Mouse (Mus musculus) forebrain, embryonic 14.5 days (tissue): ENCODE results near the gene Stk40. TPM values are rescaled to one million over a fixed set of nuclear protein-coding genes. Genes with fewer than 3 reads are reported as not detected.
A peak's percentile ranks its signal among the peaks of the same experiment; 100 is the strongest.

ENCODE experiments used
- ATAC-seq: fragments of 200-750 bp; cut with Nextera tagmentation; 2 replicates; pipeline ENCODE4 v1.8.0; 2017; ENCODE audit warnings: mild to moderate bottlenecking, moderate library complexity
- DNase-seq: peaks from one replicate; pipeline ENCODE4 v3.0.0-alpha.2; 2015; ENCODE audit warnings: low spot score
- H3K27ac ChIP-seq: fragments of 300-500 bp; sonication (generic); 2 replicates; pipeline ENCODE4 v1.5.1; 2014; ENCODE audit warnings: low read depth, mild to moderate bottlenecking, control low read depth, low read length, moderate library complexity
- H3K27me3 ChIP-seq: fragments of 300-500 bp; sonication (generic); replicated peaks from 2 replicates; pipeline ENCODE4 v1.6.1; 2014; ENCODE audit warnings: low read length, control low read depth, mixed read lengths; ENCODE audit not compliant: control insufficient read depth, insufficient read depth
- H3K36me3 ChIP-seq: fragments of 300-500 bp; sonication (generic); 2 replicates; pipeline ENCODE4 v1.6.1; 2014; ENCODE audit warnings: low read length, control low read depth; ENCODE audit not compliant: control insufficient read depth, insufficient read depth
- H3K4me1 ChIP-seq: fragments of 300-500 bp; sonication (generic); 2 replicates; pipeline ENCODE4 v1.6.1; 2014; ENCODE audit warnings: antibody characterized with exemption, low read length, control low read depth; ENCODE audit not compliant: control insufficient read depth, insufficient read depth
- H3K4me2 ChIP-seq: fragments of 300-500 bp; sonication (generic); 2 replicates; pipeline ENCODE4 v1.6.1; 2014; ENCODE audit warnings: mild to moderate bottlenecking, control low read depth, low read length
- H3K4me3 ChIP-seq: fragments of 300-500 bp; sonication (generic); 2 replicates; pipeline ENCODE4 v1.5.1; 2014; ENCODE audit warnings: low read depth, low read length, control low read depth
- H3K9ac ChIP-seq: fragments of 300-500 bp; sonication (generic); 2 replicates; pipeline ENCODE4 v1.6.1; 2014; ENCODE audit warnings: mild to moderate bottlenecking, low read length, control low read depth, moderate library complexity
- H3K9me3 ChIP-seq: fragments of 300-500 bp; sonication (generic); replicated peaks from 2 replicates; pipeline ENCODE4 v1.6.1; 2016; ENCODE audit warnings: low read length, control low read depth, mixed read lengths; ENCODE audit not compliant: control insufficient read depth
- WGBS: fragments of 180-500 bp; shearing (Covaris S2); extraction: QIAGEN DNeasy Blood & Tissue Kit; methylation state at CpG from one replicate; pipeline ENCODE4 v1.1.7; 2014; 5-methylcytosine and 5-hydroxymethylcytosine counted together
- polyA plus RNA-seq: library from polyadenylated mRNA; unstranded; fragments of >200 nt; fragmentation: Nextera tagmentation; extraction: Ambion mirVana; gene quantifications from 2 replicates; pipeline ENCODE4 v1.2.1, GENCODE M21; 2014

The Stk40 gene
- polyA plus RNA-seq, 1 experiment from 2014 or later = 22.2 TPM

GRCm38 (mm10) chr4:126077833-126078232, 25.9 kb upstream of the Stk40 start:
- WGBS = 81% methylated on average over 6 of the region's 6 CpGs
- Histone ChIP-seq H3K36me3 (peaks cover 17% of the 10 kb centered on the region; the same call in 1 of the 2 replicates), H3K4me1 (no peaks in the 10 kb centered on the region), H3K27me3 (no peaks in the 10 kb centered on the region), H3K4me3 (no peak overlapping the region), H3K27ac (no peak overlapping the region), H3K9ac (no peak overlapping the region), H3K4me2 (no peak overlapping the region), H3K9me3 (no peaks in the 10 kb centered on the region)
- DNase-seq = no peak
- ATAC-seq = no peak

DNA sequence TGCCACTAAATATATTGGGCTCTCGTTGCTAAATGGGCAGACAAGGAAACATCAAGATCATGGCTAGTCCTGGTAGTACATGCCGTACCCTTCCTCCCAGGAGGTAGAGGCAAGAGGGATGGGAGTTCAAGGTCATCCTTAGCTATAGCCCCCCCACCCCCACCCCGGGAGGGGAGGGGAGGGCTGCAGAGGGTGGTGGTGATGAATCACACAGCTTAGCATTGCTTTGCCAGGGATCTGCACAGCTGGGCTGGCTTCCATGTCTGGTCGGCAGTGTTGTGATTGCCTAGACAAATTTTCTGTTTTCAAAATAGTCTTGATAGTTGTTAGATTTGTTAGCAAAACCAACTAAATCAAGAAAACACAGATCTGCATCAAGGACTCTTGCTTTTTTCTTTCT, 24.5 kb upstream of the Stk40 start:
- no peak overlapping the region for H3K4me3 ChIP-seq
- peaks cover 30% of the 10 kb centered on the region; the same call in 1 of the 2 replicates for H3K36me3 ChIP-seq
- no peak overlapping the region for H3K9ac ChIP-seq
- no peak overlapping the region for H3K4me2 ChIP-seq
- ATAC-seq (no peak), DNase-seq (no peak)
- H3K27me3 ChIP-seq = no peaks in the 10 kb centered on the region
- WGBS = 91% methylated on average over 4 of the region's 4 CpGs
- H3K4me1 ChIP-seq = no peaks in the 10 kb centered on the region
- H3K27ac ChIP-seq = no peak overlapping the region
- H3K9me3 ChIP-seq = no peaks in the 10 kb centered on the region

- ATAC-seq (no peak), DNase-seq (no peak)
- Histone ChIP-seq H3K4me3 (no peak overlapping the region), H3K9ac (no peak overlapping the region), H3K9me3 (no peaks in the 10 kb centered on the region), H3K4me2 (no peak overlapping the region), H3K36me3 (peaks cover 25% of the 10 kb centered on the region; the same call in 1 of the 2 replicates), H3K27me3 (no peaks in the 10 kb centered on the region), H3K4me1 (no peaks in the 10 kb centered on the region), H3K27ac (no peak overlapping the region)
- WGBS = 97% methylated on average over 1 of the region's 1 CpGs
Observed at GRCm38 (mm10) chr4:126081601-126082000, 22.2 kb upstream of the Stk40 start.

DNA sequence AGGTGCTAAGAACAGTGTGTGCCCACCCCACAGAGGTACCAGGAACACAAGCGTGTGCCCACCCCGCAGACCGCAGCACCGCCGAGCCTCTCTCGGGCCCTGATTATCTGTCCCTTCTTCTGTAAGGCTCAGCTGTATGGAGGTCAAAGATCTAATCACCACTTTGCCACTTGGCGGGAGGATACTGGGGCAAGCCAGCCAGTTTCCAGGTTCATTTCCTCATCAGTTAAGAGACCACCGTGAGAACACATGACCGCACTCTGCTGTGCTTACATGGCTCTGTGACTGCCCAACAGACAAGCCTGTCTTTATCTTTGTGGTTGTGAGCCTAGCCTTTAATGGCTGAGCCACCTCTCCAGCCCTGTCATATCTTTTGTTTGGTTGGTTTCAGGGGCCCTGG, 20.7 kb upstream of the Stk40 start:
- Histone ChIP-seq H3K27me3 (no peaks in the 10 kb centered on the region), H3K27ac (no peak overlapping the region), H3K9me3 (no peaks in the 10 kb centered on the region), H3K4me2 (no peak overlapping the region), H3K36me3 (peaks cover 27% of the 10 kb centered on the region; the same call in 1 of the 2 replicates), H3K4me3 (no peak overlapping the region), H3K4me1 (no peaks in the 10 kb centered on the region), H3K9ac (no peak overlapping the region)
- no peak for ATAC-seq
- WGBS = 95% methylated on average over 9 of the region's 9 CpGs
- no peak for DNase-seq

DNA sequence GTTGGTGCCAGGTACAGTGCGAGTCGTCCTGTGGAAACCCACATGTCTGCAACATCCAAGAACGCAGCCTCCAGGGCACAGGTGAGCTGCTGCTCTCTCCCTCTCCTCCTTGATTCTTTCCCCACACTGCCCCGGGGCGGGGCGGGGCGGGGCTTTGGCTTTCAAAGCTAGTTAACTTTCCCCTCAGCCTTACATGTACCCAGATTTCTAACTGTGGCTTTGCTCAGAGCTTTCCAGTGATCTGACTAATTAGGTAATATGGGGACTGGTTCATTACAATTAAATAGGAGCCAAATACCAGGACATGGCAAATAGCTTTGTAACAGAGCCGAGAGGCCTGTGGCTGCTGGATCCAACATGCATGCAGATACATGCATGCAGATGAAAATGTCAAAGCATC, 19.4 kb upstream of the Stk40 start:
- H3K9ac ChIP-seq = no peak overlapping the region
- no peaks in the 10 kb centered on the region for H3K27me3 ChIP-seq
- no peak for DNase-seq
- peaks cover 34% of the 10 kb centered on the region; the same call in 1 of the 2 replicates for H3K36me3 ChIP-seq
- H3K4me3 ChIP-seq = no peak overlapping the region
- no peak overlapping the region for H3K27ac ChIP-seq
- no peak overlapping the region for H3K4me2 ChIP-seq
- 73% methylated on average over 8 of the region's 8 CpGs for WGBS
- H3K9me3 ChIP-seq = no peaks in the 10 kb centered on the region
- ATAC-seq = no peak
- H3K4me1 ChIP-seq = no peaks in the 10 kb centered on the region

GRCm38 (mm10) chr4:126085996-126086576, 17.7 kb upstream of the Stk40 start:
- ATAC-seq (peak; percentile 84), DNase-seq (peak; percentile 91)
- WGBS = 35% methylated on average over 7 of the region's 7 CpGs
- Histone ChIP-seq H3K4me3 (no peak overlapping the region), H3K27ac (no peak overlapping the region), H3K4me1 (no peaks in the 10 kb centered on the region), H3K36me3 (peaks cover 34% of the 10 kb centered on the region; the same call in 1 of the 2 replicates), H3K9ac (no peak overlapping the region), H3K27me3 (no peaks in the 10 kb centered on the region), H3K9me3 (no peaks in the 10 kb centered on the region), H3K4me2 (no peak overlapping the region)

DNA sequence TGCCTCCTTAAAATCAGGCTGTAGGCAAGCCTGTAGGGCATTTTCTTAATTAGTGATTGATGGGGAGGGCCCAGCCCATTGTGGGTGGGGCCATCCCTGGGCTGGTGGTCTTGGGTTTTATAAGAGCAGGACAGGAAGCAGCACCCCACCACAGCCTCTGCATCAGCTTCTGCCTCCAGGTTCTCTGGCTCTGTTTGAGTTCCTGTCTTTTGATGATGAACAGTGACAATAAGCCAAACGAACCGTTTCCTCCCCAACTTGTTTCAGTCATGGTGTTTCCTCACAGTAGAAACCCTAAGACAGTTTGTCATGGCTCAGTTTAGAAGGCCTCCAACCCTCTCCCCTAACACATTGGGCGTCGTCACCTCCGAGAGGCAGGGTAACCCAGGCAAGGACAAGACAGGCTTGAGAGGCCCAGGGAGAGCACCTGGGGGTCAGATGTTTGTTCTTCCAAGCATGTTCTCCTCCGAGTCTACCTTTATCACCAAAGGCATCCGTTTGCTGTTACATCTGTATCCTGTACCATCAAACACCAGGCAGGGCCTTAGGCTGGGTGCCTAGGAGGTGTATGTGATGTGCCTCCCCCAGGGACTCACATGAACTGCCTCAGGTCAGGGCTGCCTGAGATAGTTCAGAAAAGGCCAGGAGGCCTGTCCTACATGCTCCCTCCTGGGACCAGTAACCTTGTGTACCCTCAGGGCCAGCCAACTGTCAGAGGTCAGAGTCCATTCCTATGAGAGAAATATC, 13.5 kb upstream of the Stk40 start:
- no peak for ATAC-seq
- Histone ChIP-seq H3K4me2 (no peak overlapping the region), H3K4me3 (no peak overlapping the region), H3K27ac (no peak overlapping the region), H3K36me3 (0 out of 2 replicates have a peak, but pooled peaks cover 14% of the 10 kb centered on the region), H3K9me3 (no peaks in the 10 kb centered on the region), H3K27me3 (no peaks in the 10 kb centered on the region), H3K4me1 (no peaks in the 10 kb centered on the region), H3K9ac (no peak overlapping the region)
- 82% methylated on average over 7 of the region's 7 CpGs for WGBS
- no peak for DNase-seq

GRCm38 (mm10) chr4:126090848-126091124, 13.0 kb upstream of the Stk40 start:
- 82% methylated on average over 4 of the region's 4 CpGs for WGBS
- no peak for DNase-seq
- Histone ChIP-seq H3K9me3 (no peaks in the 10 kb centered on the region), H3K9ac (no peak overlapping the region), H3K27ac (no peak overlapping the region), H3K4me2 (no peak overlapping the region), H3K27me3 (no peaks in the 10 kb centered on the region), H3K36me3 (0 out of 2 replicates have a peak, but pooled peaks cover 14% of the 10 kb centered on the region), H3K4me1 (no peaks in the 10 kb centered on the region), H3K4me3 (no peak overlapping the region)
- ATAC-seq = no peak

- DNase-seq = no peak
Observed at GRCm38 (mm10) chr4:126091873-126092272, 11.9 kb upstream of the Stk40 start.

More at GRCm38 (mm10) chr4:126091873-126092272, 11.9 kb upstream of the Stk40 start:
- Histone ChIP-seq H3K27me3 (no peaks in the 10 kb centered on the region), H3K27ac (no peak overlapping the region), H3K36me3 (0 out of 2 replicates have a peak, but pooled peaks cover 14% of the 10 kb centered on the region), H3K9me3 (no peaks in the 10 kb centered on the region), H3K4me1 (no peaks in the 10 kb centered on the region), H3K9ac (no peak overlapping the region), H3K4me3 (no peak overlapping the region), H3K4me2 (no peak overlapping the region)
- 88% methylated on average over 8 of the region's 8 CpGs for WGBS
- ATAC-seq = no peak
